Mouse (Mus musculus): ENCODE measurements around the gene Kcna2. TPM values are rescaled to one million over a fixed set of nuclear protein-coding genes. Genes with fewer than 3 reads are reported as not detected.
A peak's percentile ranks its signal among the peaks of the same experiment; 100 is the strongest.

Kcna2 gene
- total and polyA plus RNA-seq, 3 experiments = not detected

DNA sequence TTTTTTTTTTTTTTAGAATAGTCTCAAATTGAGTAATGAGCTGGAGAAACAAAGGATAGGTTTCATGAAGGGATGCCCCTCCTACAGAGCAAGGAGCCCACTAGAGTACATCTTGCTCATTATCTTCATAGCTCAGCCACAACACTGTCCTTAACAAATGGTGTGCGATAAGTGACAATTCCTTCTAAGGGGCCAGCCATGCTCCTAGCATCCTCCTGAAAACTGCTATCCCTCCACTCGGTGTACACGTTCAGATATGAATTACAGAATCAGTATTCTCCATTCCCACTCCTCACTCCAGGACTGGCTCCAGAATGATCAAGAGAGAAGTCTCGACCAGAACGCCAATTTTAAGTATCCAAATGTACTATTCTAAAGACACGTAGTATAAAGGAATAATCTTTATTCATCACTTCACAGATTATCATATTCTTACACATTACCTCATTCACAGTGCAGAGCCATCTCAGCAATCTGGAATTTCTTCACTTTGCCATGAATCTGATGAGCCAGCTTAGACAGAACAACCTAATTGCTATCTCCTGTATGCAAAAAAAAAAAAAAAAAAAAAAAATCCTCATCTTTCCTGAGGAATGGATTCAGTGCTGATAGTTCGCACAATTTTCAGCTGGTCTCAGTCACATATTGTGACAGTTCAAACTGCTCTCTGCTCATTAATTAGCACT lies 34.6 kb upstream of the Kcna2 start:
- Histone ChIP-seq H3K79me2 (replicated peaks; ENCODE audit: control insufficient read depth, extremely low read depth, insufficient read depth, poor library complexity, severe bottlenecking) (no peaks in the 10 kb centered on the region), H3K4me3 (replicated peaks in 1 of 3; ENCODE audit: low read depth in 2 of 3, low read length in 2 of 3, poor library complexity in 1 of 3) (no peak overlapping the region), H3K9ac (ENCODE audit: insufficient read depth, low read depth) (no peak overlapping the region), H3K4me1 (ENCODE audit: control insufficient read depth in 1 of 2, insufficient read depth in 2 of 2) (peaks cover 0 to 13% of the 10 kb centered on the region in 2 experiments; a peak in 2 of 4 replicates), H3K27me3 (replicated peaks) (no peaks in the 10 kb centered on the region), H3K4me2 (ENCODE audit: insufficient read depth, low read depth, poor library complexity, severe bottlenecking) (no peak overlapping the region), H3K9me3 (replicated peaks; ENCODE audit: low read length) (no peaks in the 10 kb centered on the region), H3K27ac (ENCODE audit: insufficient read depth, low read depth) (no peak overlapping the region), H3K36me3 (replicated peaks in 1 of 2; ENCODE audit: control insufficient read depth in 1 of 2, insufficient read depth in 1 of 2, low read length in 1 of 2) (no peaks in the 10 kb centered on the region)
- dilution Hi-C loops (cut with MboI; ENCODE audit: extremely low pct_ligation_motif_present, extremely low pct_unique_long_range_greater_than_20kb, low sequenced_read_pairs) (no loop called here), in situ Hi-C loops (cut with MboI; ENCODE audit: low pct_ligation_motif_present, low pct_unique_long_range_greater_than_20kb, low sequenced_read_pairs) (no loop called here)
- no peak for DNase-seq (ENCODE audit: extremely low read depth)
- no peak for TF ChIP-seq USF2 (conservative IDR thresholded peaks at IDR 0.05; ENCODE audit: low read depth, low read length)
- no peak for TF ChIP-seq POLR2AphosphoS2 (IDR thresholded peaks at IDR 0.05; ENCODE audit: low read depth, low read length)
- TF ChIP-seq HCFC1 (IDR thresholded peaks at IDR 0.05; ENCODE audit: low read depth, low read length) = no peak
- no peak for TF ChIP-seq ZMIZ1 (IDR thresholded peaks at IDR 0.05; ENCODE audit: low read depth, low read length)
- no peak for TF ChIP-seq ETS1 (conservative IDR thresholded peaks at IDR 0.05; ENCODE audit: low read depth, low read length)
- no peak for TF ChIP-seq NRF1 (IDR thresholded peaks at IDR 0.05; ENCODE audit: low read depth, low read length)

DNA sequence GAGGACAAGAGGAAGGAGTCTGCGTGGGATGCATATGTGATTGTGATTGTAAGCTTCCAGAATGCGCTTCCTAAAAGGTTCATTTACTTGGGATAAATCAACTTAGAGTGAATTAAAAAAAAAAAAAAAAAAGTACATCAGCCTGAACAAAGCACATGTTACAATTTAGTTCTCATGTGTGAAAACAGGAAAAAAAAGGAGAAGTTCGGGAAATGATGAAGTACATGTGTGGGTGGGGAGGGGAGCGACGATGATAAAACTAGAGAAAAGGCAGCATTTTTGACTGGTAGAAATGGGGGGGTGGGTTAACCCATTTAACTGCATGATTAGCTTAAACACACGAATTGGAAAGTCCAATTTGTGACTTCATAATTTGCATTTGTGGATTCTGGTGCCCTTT lies 33.7 kb upstream of the Kcna2 start:
- Histone ChIP-seq H3K9me3 (replicated peaks; ENCODE audit: low read length) (no peaks in the 10 kb centered on the region), H3K36me3 (replicated peaks in 1 of 2; ENCODE audit: control insufficient read depth in 1 of 2, insufficient read depth in 1 of 2, low read length in 1 of 2) (no peaks in the 10 kb centered on the region), H3K4me2 (ENCODE audit: insufficient read depth, low read depth, poor library complexity, severe bottlenecking) (no peak overlapping the region), H3K4me3 (replicated peaks in 1 of 3; ENCODE audit: low read depth in 2 of 3, low read length in 2 of 3, poor library complexity in 1 of 3) (no peak overlapping the region), H3K27me3 (replicated peaks) (no peaks in the 10 kb centered on the region), H3K9ac (ENCODE audit: insufficient read depth, low read depth) (no peak overlapping the region), H3K4me1 (ENCODE audit: control insufficient read depth in 1 of 2, insufficient read depth in 2 of 2) (peaks cover 0 to 13% of the 10 kb centered on the region in 2 experiments; a peak in 2 of 4 replicates), H3K27ac (ENCODE audit: insufficient read depth, low read depth) (no peak overlapping the region), H3K79me2 (replicated peaks; ENCODE audit: control insufficient read depth, extremely low read depth, insufficient read depth, poor library complexity, severe bottlenecking) (no peaks in the 10 kb centered on the region)
- TF ChIP-seq MAX (IDR thresholded peaks at IDR 0.05; ENCODE audit: low read length) (peak; percentile 48; the same call in 1 of the 2 replicates), ZNF384 (IDR thresholded peaks at IDR 0.05; ENCODE audit: low read depth, low read length) (peak; percentile 63), UBTF (IDR thresholded peaks at IDR 0.05; ENCODE audit: low read depth, low read length) (no peak)
- no peak for DNase-seq (ENCODE audit: extremely low read depth)
- dilution Hi-C loops (cut with MboI; ENCODE audit: extremely low pct_ligation_motif_present, extremely low pct_unique_long_range_greater_than_20kb, low sequenced_read_pairs) = no loop called here
- in situ Hi-C loops (cut with MboI; ENCODE audit: low pct_ligation_motif_present, low pct_unique_long_range_greater_than_20kb, low sequenced_read_pairs) = no loop called here

GRCm38 (mm10) chr3:107073863-107074262 lies 27.1 kb upstream of the Kcna2 start:
- no peak overlapping the region for H3K4me3 ChIP-seq (replicated peaks in 1 of 3; ENCODE audit: low read depth in 2 of 3, low read length in 2 of 3, poor library complexity in 1 of 3)
- in situ Hi-C loops (cut with MboI; ENCODE audit: low pct_ligation_motif_present, low pct_unique_long_range_greater_than_20kb, low sequenced_read_pairs) (no loop called here), dilution Hi-C loops (cut with MboI; ENCODE audit: extremely low pct_ligation_motif_present, extremely low pct_unique_long_range_greater_than_20kb, low sequenced_read_pairs) (no loop called here)
- no peaks in the 10 kb centered on the region for H3K27me3 ChIP-seq (replicated peaks)
- DNase-seq (ENCODE audit: extremely low read depth) = no peak
- no peak overlapping the region for H3K27ac ChIP-seq (ENCODE audit: insufficient read depth, low read depth)
- H3K4me2 ChIP-seq (ENCODE audit: insufficient read depth, low read depth, poor library complexity, severe bottlenecking) = no peak overlapping the region
- no peaks in the 10 kb centered on the region for H3K36me3 ChIP-seq (replicated peaks in 1 of 2; ENCODE audit: control insufficient read depth in 1 of 2, insufficient read depth in 1 of 2, low read length in 1 of 2)
- no peaks in the 10 kb centered on the region for H3K79me2 ChIP-seq (replicated peaks; ENCODE audit: control insufficient read depth, extremely low read depth, insufficient read depth, poor library complexity, severe bottlenecking)
- H3K9me3 ChIP-seq (replicated peaks; ENCODE audit: low read length) = no peaks in the 10 kb centered on the region
- no peak overlapping the region for H3K9ac ChIP-seq (ENCODE audit: insufficient read depth, low read depth)
- H3K4me1 ChIP-seq (ENCODE audit: control insufficient read depth in 1 of 2, insufficient read depth in 2 of 2) = peaks cover 32 to 48% of the 10 kb centered on the region in 2 experiments
- TF ChIP-seq RAD21 (IDR thresholded peaks at IDR 0.05; ENCODE audit: low read depth, low read length) (peak; percentile 75), ZNF384 (IDR thresholded peaks at IDR 0.05; ENCODE audit: low read depth, low read length) (0 out of 2 replicates have a peak, but pooled peaks have one; percentile 4), MAZ (IDR thresholded peaks at IDR 0.05; ENCODE audit: low read depth, low read length) (no peak), PAX5 (IDR thresholded peaks at IDR 0.05; ENCODE audit: low read length) (no peak), POLR2A (IDR thresholded peaks at IDR 0.05; ENCODE audit: low read depth, low read length) (no peak), JUN (IDR thresholded peaks at IDR 0.05; ENCODE audit: insufficient read depth, low read depth, low read length) (no peak), GABPA (IDR thresholded peaks at IDR 0.05; ENCODE audit: insufficient replicate concordance, low read depth, low read length) (no peak), CHD2 (IDR thresholded peaks at IDR 0.05; ENCODE audit: low read length) (no peak), IRF4 (IDR thresholded peaks at IDR 0.05; ENCODE audit: low read depth, low read length) (no peak), ELF1 (IDR thresholded peaks at IDR 0.05; ENCODE audit: low read depth, low read length) (no peak), POLR2AphosphoS2 (IDR thresholded peaks at IDR 0.05; ENCODE audit: low read depth, low read length) (no peak), USF2 (conservative IDR thresholded peaks at IDR 0.05; ENCODE audit: low read depth, low read length) (no peak), BHLHE40 (IDR thresholded peaks at IDR 0.05; ENCODE audit: low read depth, low read length) (no peak), RCOR1 (conservative IDR thresholded peaks at IDR 0.05; ENCODE audit: low read depth, low read length) (no peak), UBTF (IDR thresholded peaks at IDR 0.05; ENCODE audit: low read depth, low read length) (no peak), NELFE (IDR thresholded peaks at IDR 0.05; ENCODE audit: low read depth, low read length) (no peak), KAT2A (IDR thresholded peaks at IDR 0.05; ENCODE audit: insufficient replicate concordance, low read length) (no peak), CHD1 (IDR thresholded peaks at IDR 0.05; ENCODE audit: low read depth, low read length) (no peak), EP300 (IDR thresholded peaks at IDR 0.05; ENCODE audit: low read length) (no peak), MYC (IDR thresholded peaks at IDR 0.05; ENCODE audit: low read depth, low read length) (no peak)

Measured in CH12.LX (cell line).